Mouse (Mus musculus) lung, postnatal 0 days (tissue): ENCODE measurements around the gene Tmprss3.

Experiments used
- CTCF ChIP-seq: IDR thresholded peaks from 2 replicates; pipeline ENCODE4 v1.5.1; 2016; ENCODE audit warnings: antibody characterized with exemption, mild to moderate bottlenecking
- EP300 ChIP-seq: IDR thresholded peaks from 2 replicates; pipeline ENCODE4 v1.6.1; 2016; ENCODE audit warnings: antibody characterized with exemption, mild to moderate bottlenecking, control low read depth

DNA sequence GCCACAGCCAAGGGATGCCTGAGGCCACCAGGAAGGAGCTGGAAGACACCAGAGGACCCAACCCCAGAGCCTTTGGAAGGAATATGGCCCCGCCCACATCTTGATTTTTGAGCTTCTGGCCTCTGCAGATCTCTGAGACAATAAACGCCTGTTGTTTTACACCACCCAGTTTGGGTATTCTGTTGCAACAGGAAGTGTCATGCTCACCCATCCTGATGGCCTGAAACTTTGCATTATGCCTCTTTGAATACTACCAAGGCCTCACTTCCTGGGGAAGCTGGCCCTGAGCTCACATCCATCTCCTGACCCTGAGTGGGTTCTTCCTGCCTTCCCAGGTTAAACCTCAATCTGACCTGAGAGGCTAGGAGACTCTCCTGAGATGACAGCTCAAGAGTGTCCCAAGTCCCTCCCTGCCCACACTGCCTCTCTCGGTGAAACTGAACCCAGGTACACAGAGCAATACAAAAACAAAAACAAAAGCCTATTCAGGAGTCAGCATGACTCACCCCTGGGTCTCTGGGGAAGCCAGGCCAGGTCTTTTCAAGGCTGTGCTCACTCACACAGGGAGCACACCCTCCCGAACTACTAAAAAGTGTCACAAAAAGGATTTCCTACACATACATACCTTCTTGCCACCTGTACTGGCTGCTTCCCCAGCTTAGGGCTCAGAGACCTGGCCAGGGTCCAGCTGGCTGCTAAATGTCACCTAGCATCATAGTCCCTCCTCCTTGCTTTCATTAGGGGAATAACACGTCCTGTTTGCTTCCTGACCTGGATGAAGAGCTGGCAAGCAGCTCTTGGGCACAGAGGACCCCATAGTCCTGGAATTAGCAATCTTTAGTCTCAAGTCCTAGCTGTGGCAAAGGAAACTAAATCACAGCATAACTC lies 17.5 kb upstream of the Tmprss3 start:
- TF ChIP-seq EP300 (no peak), CTCF (no peak)
